Mouse (Mus musculus): ENCODE measurements at regions not wholly inside any gene's neighbourhood (a gene's known extent, or its start where the extent isn't known, plus 50 kb on each side); places are given as distances from the start of the nearest gene placed in this dataset.
A peak's percentile ranks its signal among the peaks of the same experiment; 100 is the strongest.
"Not testable (repeated sequence)": the region's sequence is repeated elsewhere in the genome, so short reads cannot be mapped to it uniquely, and the experiment has no call there.

DNA sequence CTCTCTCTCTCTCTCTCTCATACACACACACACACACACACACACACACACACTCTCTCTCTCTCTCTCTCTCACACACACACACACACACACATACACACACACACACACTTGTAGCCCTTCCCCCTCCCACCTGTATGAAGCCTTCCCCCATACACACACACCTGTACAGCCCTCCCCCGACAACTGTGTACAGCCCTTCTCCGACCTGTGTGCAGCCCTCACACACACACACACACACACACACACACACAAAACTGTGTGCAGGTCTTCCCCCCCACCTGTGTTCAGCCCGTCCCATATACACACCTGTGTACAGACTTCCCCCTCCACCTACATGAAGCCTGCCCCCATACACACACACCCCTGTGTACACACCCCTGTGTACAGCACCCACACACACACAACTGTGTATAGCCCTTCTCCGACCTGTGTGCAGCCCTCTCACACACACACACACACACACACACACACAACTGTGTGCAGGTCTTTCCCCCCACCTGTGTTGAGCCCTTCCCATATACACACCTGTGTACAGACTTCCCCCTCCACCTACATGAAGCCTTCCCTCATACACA, 88.0 kb upstream of the Pou3f3 start:
- H3K4me3 ChIP-seq (ENCODE audit: low read depth, low read length); H3K27ac ChIP-seq (replicated peaks; ENCODE audit: low read depth, low read length); H3K9ac ChIP-seq (ENCODE audit: low read depth, low read length); H3K36me3 ChIP-seq (ENCODE audit: control insufficient read depth, insufficient read depth, low read length); H3K9me3 ChIP-seq (ENCODE audit: control insufficient read depth, low read length); H3K4me2 ChIP-seq (ENCODE audit: low read depth, low read length); H3K27me3 ChIP-seq (replicated peaks; ENCODE audit: control insufficient read depth, insufficient read depth, low read length); DNase-seq (ENCODE audit: low spot score); ATAC-seq (ENCODE audit: low read depth); H3K4me1 ChIP-seq (ENCODE audit: control insufficient read depth, insufficient read depth, low read length): not testable (repeated sequence)
- 89% methylated on average over 4 of the region's 4 CpGs for WGBS

DNA sequence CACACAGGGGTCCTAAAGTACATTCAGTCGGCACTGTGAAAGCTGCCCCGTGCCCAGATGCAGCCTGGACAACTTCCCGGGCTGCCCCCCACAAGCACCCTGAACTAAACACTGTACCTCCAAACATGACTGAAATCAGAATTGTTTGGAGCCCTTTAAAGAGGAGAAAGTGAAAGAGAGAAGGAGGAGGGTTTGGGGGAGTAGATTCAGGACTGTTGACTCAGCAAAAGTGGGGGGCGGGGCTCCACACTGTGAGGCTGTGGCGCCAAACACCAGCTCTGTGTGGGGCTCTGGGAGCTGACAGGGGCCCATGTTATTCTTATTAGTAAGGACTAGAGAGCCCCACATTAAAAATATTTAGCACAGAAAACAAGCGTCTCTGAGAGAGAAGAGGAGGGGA, 71.8 kb upstream of the Pou3f3 start:
- no peak overlapping the region; the same call in 1 of the 2 replicates for H3K4me2 ChIP-seq (ENCODE audit: low read depth, low read length)
- no peak overlapping the region for H3K4me3 ChIP-seq (ENCODE audit: low read depth, low read length)
- no peaks in the 10 kb centered on the region for H3K36me3 ChIP-seq (ENCODE audit: control insufficient read depth, insufficient read depth, low read length)
- no peaks in the 10 kb centered on the region for H3K27me3 ChIP-seq (replicated peaks; ENCODE audit: control insufficient read depth, insufficient read depth, low read length)
- H3K4me1 ChIP-seq (ENCODE audit: control insufficient read depth, insufficient read depth, low read length), result peaks cover 8% of the 10 kb centered on the region; the same call in 1 of the 2 replicates
- peak; percentile 22 for DNase-seq (ENCODE audit: low spot score)
- H3K9ac ChIP-seq (ENCODE audit: low read depth, low read length), result no peak overlapping the region
- H3K27ac ChIP-seq (replicated peaks; ENCODE audit: low read depth, low read length), result no peak overlapping the region
- H3K9me3 ChIP-seq (ENCODE audit: control insufficient read depth, low read length), result 0 out of 2 replicates have a peak, but pooled peaks cover 6% of the 10 kb centered on the region
- WGBS, result 53% methylated on average over 6 of the region's 6 CpGs
- ATAC-seq (ENCODE audit: low read depth), result no peak

DNA sequence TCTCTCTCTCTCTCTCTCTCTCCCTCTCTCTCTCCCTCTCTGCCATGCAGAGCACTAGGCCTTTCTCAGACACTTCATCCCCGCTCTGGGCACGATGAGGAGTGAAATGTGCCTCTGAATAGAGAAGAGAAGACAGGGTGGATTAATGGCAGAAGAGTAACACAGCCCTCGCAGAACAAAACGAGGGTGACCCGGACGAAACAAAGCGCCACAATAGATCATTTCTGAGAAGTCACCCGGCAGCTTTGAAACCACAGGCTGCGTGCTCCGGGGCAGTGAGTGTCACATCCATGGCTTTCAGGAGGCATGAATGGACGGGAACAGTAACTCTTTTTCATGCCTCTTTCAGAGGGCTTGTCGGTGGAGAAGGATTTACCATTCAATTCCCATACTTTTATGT, 66.8 kb upstream of the Pou3f3 start:
- DNase-seq (ENCODE audit: low spot score), result no peak
- 33% methylated on average over 12 of the region's 12 CpGs for WGBS
- Histone ChIP-seq H3K27me3 (replicated peaks; ENCODE audit: control insufficient read depth, insufficient read depth, low read length) (no peaks in the 10 kb centered on the region), H3K4me1 (ENCODE audit: control insufficient read depth, insufficient read depth, low read length) (peaks cover 18% of the 10 kb centered on the region), H3K9ac (ENCODE audit: low read depth, low read length) (no peak overlapping the region), H3K4me3 (ENCODE audit: low read depth, low read length) (no peak overlapping the region), H3K36me3 (ENCODE audit: control insufficient read depth, insufficient read depth, low read length) (no peaks in the 10 kb centered on the region), H3K9me3 (ENCODE audit: control insufficient read depth, low read length) (no peaks in the 10 kb centered on the region), H3K4me2 (ENCODE audit: low read depth, low read length) (no peak overlapping the region), H3K27ac (replicated peaks; ENCODE audit: low read depth, low read length) (no peak overlapping the region)
- no peak for ATAC-seq (ENCODE audit: low read depth)

DNA sequence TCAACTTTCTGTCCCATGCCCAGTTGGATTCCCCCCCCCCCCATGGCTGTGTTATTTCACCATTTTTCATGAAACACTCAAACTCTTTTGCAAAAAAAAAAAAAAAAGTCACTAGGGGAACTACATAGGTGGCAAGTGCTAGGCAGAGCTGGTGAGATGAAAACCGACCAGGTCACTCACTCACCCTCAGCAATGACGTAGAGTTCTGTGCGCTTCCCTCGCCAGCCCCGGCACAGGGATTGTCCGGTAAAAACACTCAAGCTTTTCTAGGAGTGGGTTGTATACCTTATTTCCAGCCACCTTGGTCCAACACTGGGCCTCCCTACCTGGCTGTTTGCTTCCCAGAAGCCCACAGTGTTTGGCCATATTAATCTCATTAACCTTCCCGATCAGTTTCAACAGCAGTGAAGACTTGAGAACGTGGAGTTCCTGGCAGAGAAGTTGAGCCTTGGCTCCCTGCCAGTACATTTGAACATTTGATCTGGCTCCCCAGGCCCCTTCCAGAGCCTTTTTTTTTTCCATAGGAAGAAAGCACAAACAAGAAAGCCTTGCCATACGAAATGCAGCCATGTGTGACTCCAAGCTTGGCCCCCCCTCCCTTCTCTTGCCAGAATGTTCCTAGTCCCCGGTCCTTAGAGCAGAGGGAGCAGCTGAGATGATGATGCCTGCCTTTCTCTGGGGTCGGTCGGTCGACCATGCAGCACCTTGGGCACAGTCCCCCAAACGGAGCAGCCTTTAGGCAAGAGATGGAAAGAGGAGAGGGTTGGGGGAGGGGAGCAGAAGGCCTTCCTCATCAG, 65.9 kb upstream of the Pou3f3 start:
- H3K9ac ChIP-seq (ENCODE audit: low read depth, low read length), result no peak overlapping the region
- H3K4me1 ChIP-seq (ENCODE audit: control insufficient read depth, insufficient read depth, low read length), result peaks cover 13% of the 10 kb centered on the region
- H3K36me3 ChIP-seq (ENCODE audit: control insufficient read depth, insufficient read depth, low read length), result no peaks in the 10 kb centered on the region
- ATAC-seq (ENCODE audit: low read depth) (peak; percentile 67), DNase-seq (ENCODE audit: low spot score) (peak; percentile 90)
- 19% methylated on average over 14 of the region's 14 CpGs for WGBS
- H3K27ac ChIP-seq (replicated peaks; ENCODE audit: low read depth, low read length), result no peak overlapping the region
- H3K9me3 ChIP-seq (ENCODE audit: control insufficient read depth, low read length), result no peaks in the 10 kb centered on the region
- no peaks in the 10 kb centered on the region for H3K27me3 ChIP-seq (replicated peaks; ENCODE audit: control insufficient read depth, insufficient read depth, low read length)
- H3K4me3 ChIP-seq (ENCODE audit: low read depth, low read length), result no peak overlapping the region
- H3K4me2 ChIP-seq (ENCODE audit: low read depth, low read length), result peak overlapping the region; percentile 25

DNA sequence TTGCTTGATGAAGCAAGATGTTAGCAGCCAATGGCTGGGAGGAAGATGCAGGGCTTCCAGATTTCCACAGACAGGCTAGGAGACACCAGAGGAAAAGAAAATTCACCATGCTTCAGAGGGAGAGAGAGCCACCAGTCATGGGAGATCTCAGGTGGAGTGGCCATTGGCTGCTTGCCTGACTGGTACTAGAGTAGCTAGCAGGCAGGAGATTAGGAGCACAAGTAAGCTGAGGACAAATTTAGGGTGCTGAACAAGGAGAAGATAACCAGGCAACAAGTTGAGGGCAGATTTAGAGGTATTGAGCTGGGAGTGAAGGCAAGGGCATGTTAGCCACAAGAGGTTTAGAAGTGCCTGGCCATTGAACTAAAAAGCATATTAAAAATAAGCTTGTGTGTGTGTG, 63.3 kb upstream of the Pou3f3 start:
- H3K9ac ChIP-seq (ENCODE audit: low read depth, low read length), result no peak overlapping the region
- no peaks in the 10 kb centered on the region for H3K27me3 ChIP-seq (replicated peaks; ENCODE audit: control insufficient read depth, insufficient read depth, low read length)
- H3K36me3 ChIP-seq (ENCODE audit: control insufficient read depth, insufficient read depth, low read length), result no peaks in the 10 kb centered on the region

DNA sequence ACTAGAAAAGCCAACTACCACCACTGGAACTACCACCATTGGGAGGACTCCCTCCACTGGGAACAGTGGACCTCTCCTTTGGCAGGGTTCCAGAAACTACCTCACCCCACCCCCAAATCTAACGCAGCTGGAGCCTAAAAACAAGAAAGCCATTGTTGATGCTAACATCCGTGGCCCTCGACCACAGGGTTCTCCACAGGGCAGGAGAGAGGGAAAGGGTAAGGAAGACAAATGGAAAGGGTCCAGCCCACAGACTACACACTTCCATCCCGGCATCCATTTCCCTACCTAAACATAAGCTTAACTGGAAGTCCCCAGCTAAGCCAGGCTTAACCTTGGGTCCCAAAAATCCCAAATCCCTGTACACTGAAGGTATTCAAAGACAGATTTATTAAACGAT, 59.0 kb upstream of the Pou3f3 start:
- no peak overlapping the region for H3K27ac ChIP-seq (replicated peaks; ENCODE audit: low read depth, low read length)
- no peak overlapping the region for H3K4me2 ChIP-seq (ENCODE audit: low read depth, low read length)
- no peaks in the 10 kb centered on the region for H3K27me3 ChIP-seq (replicated peaks; ENCODE audit: control insufficient read depth, insufficient read depth, low read length)
- no peaks in the 10 kb centered on the region for H3K9me3 ChIP-seq (ENCODE audit: control insufficient read depth, low read length)
- 36% methylated on average over 5 of the region's 5 CpGs for WGBS
- H3K9ac ChIP-seq (ENCODE audit: low read depth, low read length), result no peak overlapping the region
- H3K4me3 ChIP-seq (ENCODE audit: low read depth, low read length), result no peak overlapping the region
- no peak for DNase-seq (ENCODE audit: low spot score)
- no peak for ATAC-seq (ENCODE audit: low read depth)
- H3K4me1 ChIP-seq (ENCODE audit: control insufficient read depth, insufficient read depth, low read length), result peaks cover 4% of the 10 kb centered on the region; the same call in 1 of the 2 replicates
- H3K36me3 ChIP-seq (ENCODE audit: control insufficient read depth, insufficient read depth, low read length), result no peaks in the 10 kb centered on the region

More for the DNA sequence above, 63.3 kb upstream of the Pou3f3 start:
- Histone ChIP-seq H3K4me2 (ENCODE audit: low read depth, low read length) (no peak overlapping the region), H3K9me3 (ENCODE audit: control insufficient read depth, low read length) (no peaks in the 10 kb centered on the region), H3K4me3 (ENCODE audit: low read depth, low read length) (no peak overlapping the region), H3K4me1 (ENCODE audit: control insufficient read depth, insufficient read depth, low read length) (peaks cover 13% of the 10 kb centered on the region), H3K27ac (replicated peaks; ENCODE audit: low read depth, low read length) (no peak overlapping the region)
- no peak for DNase-seq (ENCODE audit: low spot score)
- ATAC-seq (ENCODE audit: low read depth), result no peak

Measured in embryonic facial prominence, embryonic 14.5 days (tissue).